Mouse (Mus musculus): ENCODE data around the gene Dusp28.

GRCm38 (mm10) chr1:92947966-92948365 lies 41.2 kb downstream of the Dusp28 start:
- TF ChIP-seq CTCF (IDR thresholded peaks at IDR 0.05; ENCODE audit: extremely low read depth, insufficient read length, insufficient replicate concordance, low read depth, low read length), result no peak
- TF ChIP-seq POLR2A (IDR thresholded peaks at IDR 0.05; ENCODE audit: low read depth, low read length), result no peak

All from small intestine, adult 2 months (tissue).